Mouse (Mus musculus) right cerebral cortex, postnatal 4 days (tissue): ENCODE measurements at regions not wholly inside any gene's neighbourhood (a gene's known extent, or its start where the extent isn't known, plus 50 kb on each side); places are given as distances from the start of the nearest gene placed in this dataset.

Experiments
- DNase-seq: peaks from one replicate; pipeline ENCODE4 v3.0.0-alpha.2; 2022

- no peak for DNase-seq
Observed at GRCm38 (mm10) chr14:58675146-58675545, 467.5 kb downstream of the 1700129C05Rik start.

- no peak for DNase-seq
Observed at GRCm38 (mm10) chr14:58663946-58664345, 478.7 kb downstream of the 1700129C05Rik start.

GRCm38 (mm10) chr14:58662601-58663000 is 480.1 kb downstream of the 1700129C05Rik start:
- DNase-seq, result no peak

- no peak for DNase-seq
Observed at GRCm38 (mm10) chr14:58661416-58661815, 481.3 kb downstream of the 1700129C05Rik start.

GRCm38 (mm10) chr14:58657263-58657662 is 485.4 kb downstream of the 1700129C05Rik start:
- DNase-seq, result no peak

GRCm38 (mm10) chr14:58656935-58657238 is 485.8 kb downstream of the 1700129C05Rik start:
- DNase-seq, result no peak

- DNase-seq, result no peak
Observed at GRCm38 (mm10) chr14:58656212-58656934, 486.3 kb downstream of the 1700129C05Rik start.

GRCm38 (mm10) chr14:58653026-58653425 is 489.7 kb downstream of the 1700129C05Rik start:
- DNase-seq, result no peak

GRCm38 (mm10) chr14:58652004-58652403 is 490.7 kb downstream of the 1700129C05Rik start:
- DNase-seq, result no peak

- no peak for DNase-seq
Observed at GRCm38 (mm10) chr14:58651210-58651609, 491.5 kb downstream of the 1700129C05Rik start.

GRCm38 (mm10) chr14:58638337-58638696 is 504.4 kb downstream of the 1700129C05Rik start:
- DNase-seq, result no peak

GRCm38 (mm10) chr14:58637405-58638336 is 505.0 kb downstream of the 1700129C05Rik start:
- no peak for DNase-seq

- no peak for DNase-seq
Observed at GRCm38 (mm10) chr14:58631221-58631620, 511.5 kb downstream of the 1700129C05Rik start.

GRCm38 (mm10) chr14:58628266-58628665 is 514.4 kb downstream of the 1700129C05Rik start:
- DNase-seq, result no peak

GRCm38 (mm10) chr14:58626506-58627256 is 516.0 kb downstream of the 1700129C05Rik start:
- DNase-seq, result no peak

GRCm38 (mm10) chr14:58620186-58620585 is 522.5 kb downstream of the 1700129C05Rik start:
- no peak for DNase-seq

- no peak for DNase-seq
Observed at GRCm38 (mm10) chr14:58617656-58618055, 525.0 kb downstream of the 1700129C05Rik start.

GRCm38 (mm10) chr14:58608216-58608615 is 534.5 kb downstream of the 1700129C05Rik start:
- no peak for DNase-seq

- no peak for DNase-seq
Observed at GRCm38 (mm10) chr14:58607734-58608133, 535.0 kb downstream of the 1700129C05Rik start.

GRCm38 (mm10) chr14:58605529-58605928 is 535.2 kb downstream of the Fgf9 start:
- DNase-seq, result no peak

- DNase-seq, result no peak
Observed at GRCm38 (mm10) chr14:58598867-58599266, 528.5 kb downstream of the Fgf9 start.

GRCm38 (mm10) chr14:58597810-58598209 is 527.5 kb downstream of the Fgf9 start:
- no peak for DNase-seq

GRCm38 (mm10) chr14:58596936-58597335 is 526.6 kb downstream of the Fgf9 start:
- DNase-seq, result no peak
